ENCODE assay signal across 35 mouse cellular contexts in genomic region chr17:25709994-25710393, GRCm38 (mm10). TPM values are rescaled to one million over a fixed set of nuclear protein-coding genes. Genes with fewer than 3 reads are reported as not detected.
"Had no signal": no experiment of that assay in that cellular context is flagged by ENCODE, and none has a peak within 500 bp of the region (broad histone marks: within the 10 kb centered on the region; RNA-seq: fewer than 3 reads in every experiment).

No protein-coding gene starts in this region.

- H3K9me3 ChIP-seq: heart, embryonic 10.5 days; hindbrain, embryonic 13.5 days; hindbrain, embryonic 15.5 days; kidney, embryonic 15.5 days; limb, embryonic 13.5 days; limb, embryonic 15.5 days had no signal

- H3K4me3 ChIP-seq: heart, embryonic 10.5 days; heart, embryonic 12.5 days; hindbrain, embryonic 13.5 days; hindbrain, embryonic 15.5 days; kidney, embryonic 15.5 days; limb, embryonic 13.5 days; limb, embryonic 15.5 days had no signal

- DNase-seq: gastrocnemius, postnatal 14 days; gastrocnemius, postnatal 36 days; heart, adult 18-20 months; heart, postnatal 10 days; kidney, adult 11 months; kidney, adult 2 months; kidney, adult 9 months; kidney, postnatal 14 days; kidney, postnatal 36 days; layer of hippocampus, postnatal 36 days; left cerebral cortex, postnatal 4 days had no signal

- H3K9ac ChIP-seq: heart, embryonic 12.5 days; hindbrain, embryonic 13.5 days; hindbrain, embryonic 15.5 days; kidney, embryonic 15.5 days; limb, embryonic 13.5 days; limb, embryonic 15.5 days; liver, embryonic 14.5 days had no signal

- H3K4me1 ChIP-seq: heart, embryonic 10.5 days; heart, embryonic 12.5 days; hindbrain, embryonic 13.5 days; hindbrain, embryonic 15.5 days; kidney, embryonic 15.5 days; limb, embryonic 13.5 days; limb, embryonic 15.5 days had no signal

- ATAC-seq: hindbrain, postnatal 0 days; intestine, embryonic 16.5 days had no signal

- H3K4me2 ChIP-seq: heart, embryonic 12.5 days; hindbrain, embryonic 13.5 days; hindbrain, embryonic 15.5 days; kidney, embryonic 15.5 days; limb, embryonic 13.5 days; limb, embryonic 15.5 days; liver, embryonic 11.5 days had no signal

- H3K27ac ChIP-seq: heart, embryonic 10.5 days; hindbrain, embryonic 13.5 days; hindbrain, embryonic 15.5 days; hindbrain, postnatal 0 days; kidney, embryonic 15.5 days; kidney, postnatal 0 days; limb, embryonic 13.5 days; limb, embryonic 15.5 days; liver, embryonic 14.5 days had no signal

- H3K36me3 ChIP-seq: heart, embryonic 10.5 days; heart, embryonic 12.5 days; hindbrain, embryonic 13.5 days; hindbrain, embryonic 15.5 days; kidney, embryonic 15.5 days; limb, embryonic 13.5 days; limb, embryonic 15.5 days had no signal

- H3K27me3 ChIP-seq: hindbrain, embryonic 13.5 days; hindbrain, embryonic 15.5 days; limb, embryonic 15.5 days had no signal

RNA-seq across cellular contexts. Expression of gene Gng13, which starts 7.0 kb away (rescaled TPM):
- total RNA-seq: gastrocnemius, adult 18-20 months; gastrocnemius, adult 8-10 months; gastrocnemius, postnatal 14 days; gastrocnemius, postnatal 36 days; hematopoietic stem cell, adult 5-6 weeks had no signal
- polyA plus RNA-seq: gonadal fat pad, adult 2 months; kidney, adult 2 months; liver, embryonic 14.5 days; liver, embryonic 16.5 days had no signal

RNA-seq across cellular contexts. Expression of gene Mslnl, which starts 25.8 kb away (rescaled TPM):
- total RNA-seq: gastrocnemius, adult 18-20 months; gastrocnemius, adult 8-10 months; gastrocnemius, postnatal 14 days; gastrocnemius, postnatal 36 days; heart, adult 18-20 months; heart, adult 8-10 months; heart, postnatal 10 days; heart, postnatal 25 days; hematopoietic stem cell, adult 5-6 weeks; left cerebral cortex, postnatal 10 days; left cerebral cortex, postnatal 4 days had no signal
- polyA plus RNA-seq: heart, embryonic 10.5 days; heart, embryonic 12.5 days; heart, embryonic 14.5 days; hindbrain, embryonic 11.5 days; hindbrain, embryonic 13.5 days; hindbrain, embryonic 15.5 days; hindbrain, postnatal 0 days; intestine, embryonic 14.5 days; kidney, adult 2 months; kidney, postnatal 0 days; limb, embryonic 11.5 days; limb, embryonic 13.5 days; liver, embryonic 11.5 days; liver, embryonic 14.5 days; liver, embryonic 16.5 days had no signal

RNA-seq across cellular contexts. Expression of gene Msln, which starts 44.2 kb away (rescaled TPM):
- total RNA-seq: hematopoietic stem cell, adult 5-6 weeks had no signal
- polyA plus RNA-seq: hindbrain, embryonic 15.5 days; limb, embryonic 13.5 days had no signal
